Mouse (Mus musculus): ENCODE data around the gene 2610318N02Rik. TPM values are rescaled to one million over a fixed set of nuclear protein-coding genes. Genes with fewer than 3 reads are reported as not detected.

The 2610318N02Rik gene
- polyA plus RNA-seq, 1 experiment, result 12.9 TPM

DNA sequence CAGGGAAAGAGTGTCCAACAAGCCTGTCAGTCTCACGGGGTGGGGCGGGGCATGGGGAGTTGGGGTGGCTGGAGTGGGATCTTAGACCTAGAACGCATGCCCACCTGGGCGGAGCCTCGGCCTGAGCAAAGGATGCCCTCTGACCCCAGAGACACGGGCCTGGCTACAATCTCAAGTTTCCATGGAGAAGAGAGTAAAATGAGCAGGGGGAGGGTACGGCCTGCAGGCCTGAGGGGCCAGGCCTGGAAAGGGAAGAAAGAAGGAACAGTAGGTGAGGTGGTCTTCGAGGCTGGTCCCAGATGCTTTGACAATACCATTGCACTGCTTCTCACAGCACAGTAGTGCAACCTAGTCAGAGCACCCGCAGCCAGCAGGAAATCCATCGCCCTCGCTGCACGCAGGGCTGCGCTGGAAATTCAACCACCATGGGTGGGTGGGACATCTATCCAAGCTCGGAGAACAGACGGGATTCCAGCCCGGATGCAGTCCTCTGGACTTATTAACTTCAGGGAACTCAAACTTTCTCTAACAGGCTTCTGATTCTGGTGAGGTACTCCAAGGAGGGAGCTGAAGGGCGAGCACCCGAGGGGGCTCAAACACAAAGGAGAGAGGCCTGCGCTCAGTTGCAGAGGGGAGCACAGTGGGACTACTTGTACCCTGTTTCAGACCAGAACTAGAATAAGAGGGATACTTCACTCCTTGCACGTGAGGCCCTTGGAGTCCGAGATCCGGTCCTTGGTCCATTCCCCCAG is 672 bp downstream of the 2610318N02Rik start:
- TF ChIP-seq GATA1 (IDR thresholded peaks at IDR 0.05; ENCODE audit: low read length), result no peak

DNA sequence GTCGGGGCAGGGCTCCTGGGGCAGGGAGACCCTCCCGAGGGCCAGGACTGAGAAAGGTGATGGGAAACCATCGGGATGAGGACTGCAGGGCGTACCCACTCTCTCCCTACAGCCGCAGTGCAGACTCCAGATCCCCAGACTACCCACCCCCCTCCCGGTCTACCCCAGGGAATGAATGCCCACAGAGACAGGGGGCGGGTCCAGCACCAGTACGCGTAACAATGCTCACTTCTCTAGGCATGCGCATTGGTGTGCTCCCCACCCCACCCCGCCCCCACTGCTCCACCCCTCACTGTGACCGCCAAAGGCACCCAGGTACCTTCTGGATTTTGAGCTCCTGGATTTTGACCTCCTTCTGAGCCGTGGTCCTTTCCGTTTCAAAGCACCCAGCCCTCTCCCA is 3.4 kb downstream of the 2610318N02Rik start:
- TF ChIP-seq GATA1 (IDR thresholded peaks at IDR 0.05; ENCODE audit: low read length), result no peak

DNA sequence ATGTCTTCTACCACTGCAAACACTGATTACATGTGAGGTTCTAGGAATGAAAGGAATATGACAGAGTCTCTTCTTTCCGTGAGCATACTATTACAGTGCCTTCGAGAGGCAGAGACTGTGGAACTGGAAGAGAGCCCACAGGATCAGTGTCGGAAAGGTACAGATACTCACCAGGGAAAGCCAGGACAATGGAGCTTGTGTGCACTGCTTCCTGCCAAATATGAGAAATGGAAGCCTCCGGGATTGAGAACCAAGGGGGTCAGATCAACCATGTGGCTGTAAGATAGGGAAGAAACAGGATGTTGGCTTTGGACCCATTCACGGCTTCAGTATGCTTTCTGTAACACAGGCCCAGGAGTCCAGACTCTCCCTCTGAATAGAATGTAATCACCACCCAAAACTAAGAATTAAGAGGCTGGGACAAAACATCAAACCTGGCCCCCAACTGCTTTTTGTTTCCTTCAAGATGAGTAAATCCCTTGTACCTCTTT is 7.6 kb downstream of the 2610318N02Rik start:
- TF ChIP-seq GATA1 (IDR thresholded peaks at IDR 0.05; ENCODE audit: low read length), result no peak

DNA sequence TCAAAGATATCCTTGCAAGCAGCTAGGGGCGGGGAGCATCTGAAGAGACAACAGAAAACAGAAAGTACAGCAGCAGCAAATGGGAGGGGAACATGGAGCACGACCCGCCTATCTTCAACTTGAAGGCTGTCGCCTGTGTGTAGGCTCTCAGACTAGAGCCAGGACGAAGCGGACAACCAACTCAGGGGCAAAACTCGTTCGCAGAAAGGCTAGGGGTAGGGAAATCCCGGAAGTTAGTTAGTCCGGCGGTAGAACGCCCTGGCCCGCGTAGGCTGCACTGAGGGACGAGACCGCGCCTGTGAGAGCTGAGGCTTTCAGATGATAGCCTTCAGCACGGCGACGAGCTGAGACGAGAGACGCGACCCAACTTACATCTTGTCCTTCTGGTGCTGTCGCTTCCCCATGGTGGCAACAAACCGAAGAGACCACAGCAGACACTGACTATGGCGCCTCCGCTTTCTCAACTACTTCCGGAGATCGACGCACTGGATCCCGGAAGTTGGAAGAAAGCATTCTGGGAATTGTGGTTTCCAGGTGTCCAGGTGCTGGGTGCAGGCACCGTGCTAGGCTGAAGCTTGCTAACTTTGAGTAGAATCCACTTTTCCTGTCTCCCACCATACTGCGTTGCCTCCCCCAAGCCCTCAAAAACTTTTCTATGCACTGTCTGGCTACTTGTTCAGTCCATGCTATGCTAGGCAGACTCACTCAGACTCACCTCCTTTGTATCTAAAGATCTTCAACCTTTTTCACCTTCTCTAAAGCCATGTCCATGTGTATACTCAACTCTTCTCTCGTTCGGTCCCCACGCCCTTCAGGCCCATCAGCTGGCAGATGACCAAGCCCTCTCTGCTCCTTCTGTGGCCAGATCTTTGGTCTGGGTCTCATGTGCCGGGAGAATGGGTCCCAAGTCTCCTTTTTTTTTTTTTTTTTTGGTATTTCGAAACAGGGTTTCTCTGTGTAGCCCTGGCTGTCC is 13.9 kb downstream of the 2610318N02Rik start, which contains the start of gene Ppil2:
Ppil2 (minus strand) TSS at position 487 of the 973 bp plus-strand sequence.
- TF ChIP-seq GATA1 (IDR thresholded peaks at IDR 0.05; ENCODE audit: low read length), result no peak

DNA sequence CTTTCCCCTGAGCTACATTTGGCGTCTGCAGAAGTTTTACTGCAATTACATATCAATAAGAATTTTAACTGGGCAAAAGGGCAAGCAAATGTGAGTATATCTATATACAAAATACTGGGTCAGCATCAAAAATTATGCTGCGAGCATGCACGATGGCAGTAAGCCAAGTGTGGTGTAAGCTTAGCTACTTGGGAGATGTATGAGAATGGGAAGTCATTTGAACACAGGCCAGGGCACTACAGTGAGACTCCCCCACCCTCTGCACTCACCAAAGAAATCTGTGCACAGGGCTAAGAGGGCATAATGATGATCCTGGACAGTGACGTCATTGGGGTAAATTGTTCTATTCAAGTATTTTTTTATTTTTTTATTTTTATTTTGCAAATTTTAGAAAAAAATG is 20.4 kb downstream of the 2610318N02Rik start:
- no peak for TF ChIP-seq GATA1 (IDR thresholded peaks at IDR 0.05; ENCODE audit: low read length)

DNA sequence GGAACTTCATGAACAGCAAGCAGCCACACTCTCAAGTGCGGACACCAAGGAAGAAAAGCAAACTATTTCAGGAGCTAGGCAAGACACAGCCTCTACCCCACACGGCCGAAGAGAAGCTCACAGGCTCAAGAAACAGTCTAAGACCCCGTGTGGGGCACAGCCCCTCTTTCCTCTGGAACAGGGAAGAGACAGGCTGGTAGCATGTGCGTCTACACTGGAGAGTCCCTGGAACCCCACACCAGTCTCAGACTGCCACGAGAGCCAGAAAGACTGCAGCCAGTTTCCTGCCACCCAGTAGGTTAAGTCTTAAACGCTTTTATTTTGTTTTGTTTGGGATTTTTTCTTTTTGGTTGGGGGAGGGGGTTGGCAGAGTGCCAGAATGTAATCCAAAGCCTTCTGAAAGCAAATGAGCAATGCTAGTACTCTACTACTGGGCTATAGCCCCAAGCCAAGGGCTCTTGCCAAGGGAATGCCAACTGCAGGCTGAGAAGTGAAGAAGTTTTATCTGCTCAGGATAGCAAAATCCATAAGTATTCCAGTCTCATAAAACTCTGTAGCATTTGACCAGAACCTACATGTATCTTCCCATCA is 22.2 kb downstream of the 2610318N02Rik start:
- no peak for TF ChIP-seq GATA1 (IDR thresholded peaks at IDR 0.05; ENCODE audit: low read length)

DNA sequence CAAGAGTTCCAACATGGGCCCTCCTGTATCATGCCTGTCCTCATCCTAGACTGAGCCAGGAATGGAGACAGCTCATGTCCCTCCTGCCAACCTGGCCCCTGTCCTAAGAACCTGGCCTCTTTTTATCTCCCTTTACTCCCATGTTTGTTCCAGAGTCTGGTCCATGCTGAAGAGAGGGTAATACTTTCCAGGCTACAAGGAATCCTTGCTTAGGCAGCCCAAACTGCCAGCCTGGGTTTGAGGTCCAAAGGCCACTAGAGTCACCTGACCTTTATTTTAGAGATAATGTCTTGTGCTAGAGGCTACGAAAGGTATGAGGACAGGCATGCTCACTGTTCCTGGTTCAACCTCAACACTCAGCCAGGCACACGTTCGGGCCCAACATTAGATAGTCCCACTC is 28.0 kb downstream of the 2610318N02Rik start:
- no peak for TF ChIP-seq GATA1 (IDR thresholded peaks at IDR 0.05; ENCODE audit: low read length)

DNA sequence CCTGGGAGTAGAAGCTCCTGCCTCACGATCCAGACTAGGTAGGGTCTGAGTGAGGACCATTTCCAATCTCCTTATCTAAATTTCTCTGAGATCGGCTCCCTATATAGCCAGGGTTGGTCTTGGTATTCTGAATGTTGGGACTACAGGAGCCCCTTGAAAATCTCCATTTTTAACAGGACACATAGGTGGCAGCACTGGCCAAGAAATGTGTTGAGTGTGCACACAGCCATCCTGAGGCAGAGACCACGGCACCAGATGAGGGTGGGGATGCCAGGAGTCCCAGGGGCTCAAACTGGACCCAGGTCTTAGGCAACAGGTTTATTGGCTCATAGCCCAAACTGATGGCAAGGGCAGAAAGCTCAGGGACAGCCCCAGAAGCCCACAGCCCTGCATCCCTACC is 36.6 kb downstream of the 2610318N02Rik start:
- TF ChIP-seq GATA1 (IDR thresholded peaks at IDR 0.05; ENCODE audit: low read length), result no peak

DNA sequence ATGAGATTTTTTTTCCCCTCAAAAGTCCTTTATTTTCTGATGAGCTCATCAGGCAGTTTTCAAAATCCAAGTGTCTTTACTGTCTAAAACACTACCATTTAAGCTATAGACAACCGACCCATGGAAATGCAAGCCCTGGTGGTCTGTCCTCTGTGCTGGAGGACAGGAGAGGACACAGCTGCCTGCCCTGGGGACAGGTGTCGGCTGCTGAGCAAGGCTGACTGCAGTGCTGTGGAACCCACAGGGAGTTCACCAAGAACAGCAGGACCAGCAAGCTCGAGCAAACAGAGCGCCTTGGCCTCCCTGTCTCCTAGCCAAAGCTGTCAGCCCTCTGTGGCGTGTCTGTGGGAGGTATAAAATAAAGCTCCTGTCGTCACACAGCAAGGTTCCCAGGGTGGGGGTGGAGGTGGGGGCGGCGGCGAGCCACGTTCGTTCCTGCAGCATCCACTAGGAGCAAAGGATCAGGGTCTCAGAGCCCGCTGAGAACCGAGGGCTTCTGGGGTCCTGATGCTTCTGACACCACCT is 38.2 kb downstream of the 2610318N02Rik start:
- no peak for TF ChIP-seq GATA1 (IDR thresholded peaks at IDR 0.05; ENCODE audit: low read length)

DNA sequence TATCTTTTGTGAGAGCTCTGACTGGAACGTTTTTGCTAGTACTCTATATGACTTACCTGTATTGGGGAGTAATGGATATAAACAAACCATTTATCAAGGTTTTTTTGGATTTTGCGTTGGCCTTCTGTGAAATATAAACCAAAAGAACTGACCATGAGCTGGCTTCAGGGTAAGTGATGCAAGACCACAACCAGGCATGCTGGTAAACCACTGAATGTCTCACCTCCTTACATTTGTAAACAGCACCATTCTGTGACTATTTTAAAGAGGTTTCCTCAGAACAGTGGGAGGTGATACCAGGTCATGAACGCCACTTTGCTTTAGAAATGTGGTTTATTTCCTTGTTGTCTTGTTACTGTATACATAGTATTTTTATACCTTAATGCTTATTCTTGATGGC is 38.7 kb downstream of the 2610318N02Rik start:
- no peak for TF ChIP-seq GATA1 (IDR thresholded peaks at IDR 0.05; ENCODE audit: low read length)

DNA sequence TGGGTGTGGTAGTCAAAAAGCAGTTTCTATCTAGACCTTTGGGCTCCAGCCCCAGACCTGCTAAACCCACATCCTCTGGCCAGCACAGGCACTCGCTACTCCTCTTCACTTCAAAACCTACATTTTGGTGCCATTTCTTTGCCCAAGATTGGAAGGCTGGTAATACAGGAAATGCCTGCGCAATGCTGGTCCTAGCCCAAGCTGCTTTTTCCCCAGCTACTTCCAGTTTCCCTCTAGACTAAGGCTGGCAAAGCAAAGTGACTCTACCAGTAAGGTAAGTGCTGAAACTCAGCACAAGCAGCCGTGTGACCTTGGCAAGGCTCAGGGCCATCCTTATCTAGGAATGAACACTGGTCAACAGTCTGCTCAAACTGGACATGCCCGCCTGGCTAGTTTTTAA is 39.3 kb downstream of the 2610318N02Rik start:
- TF ChIP-seq GATA1 (IDR thresholded peaks at IDR 0.05; ENCODE audit: low read length), result no peak

DNA sequence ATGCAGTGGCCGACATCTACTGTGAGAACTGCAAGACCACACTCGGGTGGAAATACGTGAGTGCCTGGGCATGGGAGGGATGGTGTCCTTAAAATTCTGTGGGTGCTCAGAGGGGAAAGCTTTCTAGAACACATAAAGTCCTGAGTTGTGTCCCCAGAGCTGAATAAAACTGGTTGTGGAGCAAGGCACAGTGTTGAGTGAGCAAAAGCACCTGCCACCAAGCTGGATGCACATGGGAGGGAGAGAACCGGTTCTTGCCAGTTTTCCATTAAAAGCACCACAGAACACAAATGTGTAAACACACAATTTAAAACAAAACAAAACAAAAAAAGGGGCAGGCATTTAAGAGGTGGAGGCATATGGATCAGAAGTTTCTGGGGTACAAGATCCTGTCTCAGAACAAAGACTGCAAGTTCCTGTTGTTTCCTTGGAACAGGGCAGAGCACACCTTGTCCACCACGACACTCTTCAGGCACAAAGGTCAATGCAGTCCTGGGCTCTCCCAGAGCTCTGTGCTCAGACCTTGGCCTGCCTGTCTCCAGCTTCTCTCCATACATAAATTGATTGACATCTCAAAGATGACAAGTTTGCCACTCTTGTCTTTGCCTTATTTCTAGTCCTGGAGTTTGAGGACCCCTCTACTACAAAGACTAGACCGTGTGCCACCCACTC is 42.7 kb downstream of the 2610318N02Rik start:
- no peak for TF ChIP-seq GATA1 (IDR thresholded peaks at IDR 0.05; ENCODE audit: low read length)

DNA sequence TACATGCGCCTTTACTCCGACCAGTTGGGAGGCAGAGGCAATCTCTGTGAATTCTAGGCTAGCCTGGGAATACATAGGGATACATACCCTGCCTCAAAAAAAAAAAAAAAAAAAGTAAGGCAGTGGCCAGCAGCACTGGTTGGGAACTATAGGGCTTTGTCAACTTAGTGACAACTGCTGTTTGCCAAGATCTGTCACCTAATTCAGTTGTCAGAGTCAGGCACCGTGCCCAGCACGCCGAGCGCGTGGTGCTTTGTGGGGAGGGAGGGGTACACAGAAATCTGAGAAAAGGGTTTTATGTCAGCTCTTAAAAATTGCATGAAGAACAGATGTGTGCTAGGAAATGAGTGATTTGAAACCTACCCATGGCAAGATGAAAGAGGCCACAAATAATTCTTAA is 46.9 kb downstream of the 2610318N02Rik start:
- TF ChIP-seq GATA1 (IDR thresholded peaks at IDR 0.05; ENCODE audit: low read length), result no peak

DNA sequence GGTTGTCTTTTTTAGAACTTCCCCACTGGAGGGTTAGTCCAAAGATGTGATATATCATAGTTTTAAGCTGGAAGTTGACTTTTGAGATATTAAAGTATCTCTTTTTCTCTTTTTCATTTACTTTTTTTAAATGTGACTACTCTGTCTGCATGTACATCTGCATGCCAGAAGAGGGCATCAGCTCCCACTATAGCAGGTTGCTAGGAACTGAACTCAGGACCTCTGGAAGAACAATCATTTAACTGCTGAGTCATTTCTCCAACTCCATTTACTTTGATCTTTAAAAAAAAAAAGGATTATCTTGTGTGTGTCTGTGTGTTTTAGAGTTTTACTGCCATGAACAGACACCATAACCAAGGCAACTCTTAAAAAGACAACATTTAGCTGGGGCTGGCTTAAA is 48.1 kb downstream of the 2610318N02Rik start:
- no peak for TF ChIP-seq GATA1 (IDR thresholded peaks at IDR 0.05; ENCODE audit: low read length)

DNA sequence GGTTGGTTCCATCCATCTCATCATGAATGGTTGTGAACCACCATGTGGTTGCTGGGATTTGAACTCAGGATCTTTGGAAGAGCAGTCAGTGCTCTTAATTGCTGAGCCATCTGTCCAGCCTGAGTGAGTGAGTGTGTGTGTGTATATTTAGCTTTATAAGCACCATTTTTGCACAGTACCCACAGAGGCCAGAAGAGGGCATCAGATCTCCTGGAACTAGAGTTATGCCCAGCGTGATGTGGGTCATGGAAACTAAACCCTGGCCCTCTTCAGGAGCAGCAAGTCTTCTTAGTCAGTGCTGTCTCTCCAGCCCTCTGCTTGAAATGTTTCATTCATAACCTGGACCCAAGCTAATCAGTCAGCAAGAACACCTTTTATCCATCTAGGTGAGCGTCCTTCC is 48.7 kb downstream of the 2610318N02Rik start:
- no peak for TF ChIP-seq GATA1 (IDR thresholded peaks at IDR 0.05; ENCODE audit: low read length)

Measured in G1E-ER4 (cell line).